Mouse (Mus musculus): ENCODE measurements around the gene Catip. TPM values are rescaled to one million over a fixed set of nuclear protein-coding genes. Genes with fewer than 3 reads are reported as not detected.

Catip gene
- polyA plus RNA-seq, 1 experiment from 2014 or later, result 2.5 TPM

GRCm38 (mm10) chr1:74385064-74385463, 23.2 kb downstream of the Catip start:
- Histone ChIP-seq H3K9me3 (replicated peaks; ENCODE audit: control insufficient read depth, low read length, poor library complexity, severe bottlenecking) (no peaks in the 10 kb centered on the region), H3K4me1 (ENCODE audit: control insufficient read depth, insufficient read depth, low read length) (peaks cover 3% of the 10 kb centered on the region; the same call in 1 of the 2 replicates), H3K27ac (ENCODE audit: low read length) (no peak overlapping the region), H3K36me3 (ENCODE audit: control insufficient read depth, insufficient read depth, low read length) (no peaks in the 10 kb centered on the region), H3K4me3 (ENCODE audit: low read depth, low read length) (no peak overlapping the region), H3K4me2 (ENCODE audit: low read length) (no peak overlapping the region), H3K27me3 (ENCODE audit: control insufficient read depth, insufficient read depth, low read depth, low read length) (peaks cover 3% of the 10 kb centered on the region), H3K9ac (ENCODE audit: low read depth, low read length) (no peak overlapping the region)
- 97% methylated on average over 10 of the region's 10 CpGs for WGBS
- ATAC-seq, result no peak

DNA sequence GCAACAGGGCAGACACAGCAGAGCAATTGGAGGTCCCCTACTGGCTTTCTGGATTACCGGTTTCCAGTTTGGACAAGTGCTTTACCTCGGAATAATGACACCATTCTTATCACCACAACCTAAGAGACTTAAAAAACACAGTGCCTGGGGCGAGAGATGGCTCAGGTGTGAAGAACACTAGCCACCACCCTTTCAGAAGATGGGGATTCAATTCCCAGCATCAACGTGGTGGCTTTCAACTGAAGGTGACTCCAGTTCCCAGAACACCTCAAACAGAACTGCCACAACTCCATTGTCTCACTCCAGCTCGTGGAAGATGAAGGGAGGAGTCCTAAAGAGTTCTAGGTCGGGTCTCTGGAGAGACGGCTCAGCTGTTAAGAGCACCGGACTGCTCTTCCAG, 23.6 kb downstream of the Catip start:
- no peak for ATAC-seq
- H3K36me3 ChIP-seq (ENCODE audit: control insufficient read depth, insufficient read depth, low read length), result no peaks in the 10 kb centered on the region
- H3K9me3 ChIP-seq (replicated peaks; ENCODE audit: control insufficient read depth, low read length, poor library complexity, severe bottlenecking), result no peaks in the 10 kb centered on the region
- no peak overlapping the region for H3K4me3 ChIP-seq (ENCODE audit: low read depth, low read length)
- no peak overlapping the region for H3K27ac ChIP-seq (ENCODE audit: low read length)
- H3K4me2 ChIP-seq (ENCODE audit: low read length), result no peak overlapping the region
- 89% methylated on average over 8 of the region's 8 CpGs for WGBS
- peaks cover 3% of the 10 kb centered on the region; the same call in 1 of the 2 replicates for H3K4me1 ChIP-seq (ENCODE audit: control insufficient read depth, insufficient read depth, low read length)
- peaks cover 8% of the 10 kb centered on the region for H3K27me3 ChIP-seq (ENCODE audit: control insufficient read depth, insufficient read depth, low read depth, low read length)
- H3K9ac ChIP-seq (ENCODE audit: low read depth, low read length), result no peak overlapping the region

DNA sequence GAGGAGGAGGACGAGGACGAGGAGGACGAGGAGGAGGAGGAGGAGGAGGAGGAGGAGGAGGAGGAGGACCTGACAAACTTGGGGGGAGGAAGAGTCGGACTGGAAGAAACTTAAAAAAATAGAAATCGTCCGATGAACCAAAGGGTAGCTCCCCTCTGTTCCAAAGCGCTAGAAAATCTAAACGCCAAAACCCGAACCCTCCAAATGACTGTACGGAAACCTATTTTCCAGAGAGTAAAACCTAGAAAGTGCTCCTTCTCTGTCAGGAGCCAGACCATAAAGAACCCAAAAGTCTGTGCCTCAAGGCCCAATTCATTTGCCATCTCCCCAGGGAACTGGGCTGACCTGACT, 24.4 kb downstream of the Catip start:
- H3K4me2 ChIP-seq (ENCODE audit: low read length), result peak overlapping the region; percentile 64
- H3K9ac ChIP-seq (ENCODE audit: low read depth, low read length), result peak overlapping the region; percentile 71
- ATAC-seq, result no peak
- peaks cover 10% of the 10 kb centered on the region for H3K27me3 ChIP-seq (ENCODE audit: control insufficient read depth, insufficient read depth, low read depth, low read length)
- H3K4me3 ChIP-seq (ENCODE audit: low read depth, low read length), result peak overlapping the region; percentile 67
- no peaks in the 10 kb centered on the region for H3K36me3 ChIP-seq (ENCODE audit: control insufficient read depth, insufficient read depth, low read length)
- H3K4me1 ChIP-seq (ENCODE audit: control insufficient read depth, insufficient read depth, low read length), result peaks cover 5% of the 10 kb centered on the region
- WGBS, result 56% methylated on average over 7 of the region's 10 CpGs
- H3K27ac ChIP-seq (ENCODE audit: low read length), result peak overlapping the region; percentile 88
- H3K9me3 ChIP-seq (replicated peaks; ENCODE audit: control insufficient read depth, low read length, poor library complexity, severe bottlenecking), result no peaks in the 10 kb centered on the region

DNA sequence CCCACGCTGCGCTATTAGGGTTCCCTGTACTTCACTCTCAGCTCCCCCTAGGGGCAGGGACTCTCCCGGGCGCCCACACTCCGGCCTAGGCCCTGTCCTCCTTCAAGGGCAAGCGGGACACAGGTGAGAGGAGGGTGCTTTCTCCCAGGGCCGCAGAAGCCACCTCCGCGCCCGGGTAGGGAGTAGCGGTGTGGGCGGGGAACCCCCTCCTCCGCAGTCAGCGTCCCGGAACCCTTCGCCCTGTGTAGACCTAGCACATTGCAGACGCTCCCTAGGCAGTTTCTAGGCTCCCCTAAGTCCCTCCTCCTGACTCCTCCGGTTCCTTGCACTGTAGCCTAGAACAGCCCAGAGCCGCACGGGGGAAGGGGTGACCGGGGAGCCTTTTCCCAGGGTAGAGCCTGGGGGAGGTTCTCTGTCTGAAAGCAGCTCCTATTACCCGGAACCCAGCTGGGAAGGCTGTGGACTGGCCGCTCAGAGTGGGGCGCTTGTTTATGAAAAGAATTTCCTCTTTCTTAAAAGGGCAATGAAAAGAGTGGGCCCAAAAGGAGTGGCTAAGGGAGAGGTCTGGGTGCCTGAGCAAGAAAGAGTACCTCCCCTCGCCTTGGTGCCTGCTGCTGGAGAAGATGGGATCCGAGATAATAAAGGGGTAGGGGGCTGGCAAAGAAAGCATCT, 24.9 kb downstream of the Catip start:
- no peaks in the 10 kb centered on the region for H3K36me3 ChIP-seq (ENCODE audit: control insufficient read depth, insufficient read depth, low read length)
- H3K27ac ChIP-seq (ENCODE audit: low read length), result peak overlapping the region; percentile 88
- 0% methylated on average over 26 of the region's 26 CpGs for WGBS
- peak overlapping the region; percentile 67 for H3K4me3 ChIP-seq (ENCODE audit: low read depth, low read length)
- no peaks in the 10 kb centered on the region for H3K9me3 ChIP-seq (replicated peaks; ENCODE audit: control insufficient read depth, low read length, poor library complexity, severe bottlenecking)
- peaks cover 10% of the 10 kb centered on the region for H3K27me3 ChIP-seq (ENCODE audit: control insufficient read depth, insufficient read depth, low read depth, low read length)
- H3K4me2 ChIP-seq (ENCODE audit: low read length), result peak overlapping the region; percentile 64
- ATAC-seq, result peak; percentile 91
- H3K4me1 ChIP-seq (ENCODE audit: control insufficient read depth, insufficient read depth, low read length), result peaks cover 5% of the 10 kb centered on the region
- peak overlapping the region; percentile 71 for H3K9ac ChIP-seq (ENCODE audit: low read depth, low read length)

DNA sequence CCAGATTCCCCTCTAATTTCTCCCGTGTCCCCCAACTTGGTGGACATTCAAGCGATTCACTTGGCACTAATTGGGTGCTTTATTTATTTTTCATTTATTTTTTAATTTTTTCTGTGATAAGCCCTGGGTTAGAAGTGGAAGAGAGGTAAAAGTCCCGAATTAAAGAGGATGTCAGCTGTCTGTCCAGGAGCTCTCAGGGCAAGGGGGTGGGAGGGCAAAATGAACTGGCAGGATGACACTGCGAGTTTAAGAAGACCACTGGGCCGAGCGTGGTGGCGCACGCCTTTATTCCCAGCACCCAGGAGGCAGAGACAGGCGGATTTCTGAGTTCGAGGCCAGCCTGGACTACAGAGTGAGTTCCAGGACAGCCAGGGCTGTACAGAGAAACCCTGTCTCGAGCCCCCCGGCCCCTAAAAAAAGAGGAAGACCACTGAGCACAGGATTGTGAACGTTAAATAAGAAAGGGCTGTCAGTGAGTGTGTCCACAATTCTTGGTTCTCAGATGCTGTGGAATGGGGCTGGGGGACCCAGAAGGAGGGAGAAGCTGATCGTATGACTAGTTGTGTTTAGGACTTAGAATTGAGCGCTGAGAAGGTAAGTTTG, 25.6 kb downstream of the Catip start:
- peak overlapping the region; percentile 64 for H3K4me2 ChIP-seq (ENCODE audit: low read length)
- no peaks in the 10 kb centered on the region for H3K36me3 ChIP-seq (ENCODE audit: control insufficient read depth, insufficient read depth, low read length)
- peak overlapping the region; percentile 67 for H3K4me3 ChIP-seq (ENCODE audit: low read depth, low read length)
- peaks cover 10% of the 10 kb centered on the region for H3K27me3 ChIP-seq (ENCODE audit: control insufficient read depth, insufficient read depth, low read depth, low read length)
- H3K4me1 ChIP-seq (ENCODE audit: control insufficient read depth, insufficient read depth, low read length), result peaks cover 10% of the 10 kb centered on the region
- H3K9me3 ChIP-seq (replicated peaks; ENCODE audit: control insufficient read depth, low read length, poor library complexity, severe bottlenecking), result no peaks in the 10 kb centered on the region
- H3K9ac ChIP-seq (ENCODE audit: low read depth, low read length), result peak overlapping the region; percentile 71
- ATAC-seq, result no peak
- WGBS, result 50% methylated on average over 15 of the region's 15 CpGs
- H3K27ac ChIP-seq (ENCODE audit: low read length), result no peak overlapping the region

DNA sequence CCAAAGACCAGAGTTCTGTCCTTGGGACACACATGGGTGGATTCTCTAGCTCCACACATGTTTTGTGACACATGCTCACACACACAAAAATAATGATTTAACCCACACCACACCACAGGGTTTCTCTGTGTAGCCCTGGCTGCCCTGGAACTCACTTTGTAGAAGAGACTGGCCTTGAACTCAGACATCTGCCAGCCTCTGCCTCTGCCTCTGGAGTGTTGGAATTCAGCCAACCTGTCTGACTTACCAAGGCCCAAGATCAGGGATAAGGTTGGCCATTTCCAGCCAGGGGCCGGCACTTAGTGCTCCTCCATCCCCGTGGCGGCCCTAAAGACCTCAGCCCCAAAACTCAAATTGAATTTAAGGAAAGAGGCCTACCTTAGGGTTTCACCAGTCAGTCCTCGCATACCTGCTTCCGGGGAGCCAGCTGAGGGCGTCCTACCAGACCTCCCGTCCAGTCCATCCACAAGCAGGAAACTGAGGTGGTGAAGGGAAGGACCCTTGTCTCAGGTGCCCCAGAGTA, 26.6 kb downstream of the Catip start:
- Histone ChIP-seq H3K9me3 (replicated peaks; ENCODE audit: control insufficient read depth, low read length, poor library complexity, severe bottlenecking) (no peaks in the 10 kb centered on the region), H3K4me2 (ENCODE audit: low read length) (no peak overlapping the region), H3K36me3 (ENCODE audit: control insufficient read depth, insufficient read depth, low read length) (no peaks in the 10 kb centered on the region), H3K27me3 (ENCODE audit: control insufficient read depth, insufficient read depth, low read depth, low read length) (peaks cover 10% of the 10 kb centered on the region), H3K9ac (ENCODE audit: low read depth, low read length) (no peak overlapping the region), H3K4me1 (ENCODE audit: control insufficient read depth, insufficient read depth, low read length) (peaks cover 13% of the 10 kb centered on the region), H3K27ac (ENCODE audit: low read length) (no peak overlapping the region), H3K4me3 (ENCODE audit: low read depth, low read length) (no peak overlapping the region)
- 85% methylated on average over 7 of the region's 7 CpGs for WGBS
- ATAC-seq, result no peak

DNA sequence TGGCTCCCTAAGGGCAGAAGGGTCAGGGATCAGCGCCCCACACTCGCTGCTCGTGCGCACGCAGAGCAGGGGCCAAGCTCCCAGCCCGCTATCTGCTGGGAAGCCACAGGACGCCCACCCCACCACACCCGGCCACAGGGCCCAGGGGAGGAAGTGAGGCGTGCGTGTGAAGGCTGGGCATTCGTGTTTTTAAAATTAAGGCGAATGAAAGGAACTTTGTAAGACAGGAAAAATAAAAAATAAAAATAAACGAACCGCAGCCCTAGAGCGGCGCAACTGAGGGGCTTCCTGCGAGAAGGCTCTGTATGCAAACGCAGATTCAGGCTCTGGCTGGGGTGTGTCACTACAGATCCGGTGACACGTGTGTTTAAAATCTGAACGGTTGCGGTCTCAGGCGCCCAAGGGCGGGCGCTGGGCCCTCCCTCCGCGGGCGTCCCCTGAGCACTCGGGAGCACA, 28.0 kb downstream of the Catip start:
- H3K4me2 ChIP-seq (ENCODE audit: low read length), result peak overlapping the region; percentile 40
- peak overlapping the region; percentile 11 for H3K4me3 ChIP-seq (ENCODE audit: low read depth, low read length)

DNA sequence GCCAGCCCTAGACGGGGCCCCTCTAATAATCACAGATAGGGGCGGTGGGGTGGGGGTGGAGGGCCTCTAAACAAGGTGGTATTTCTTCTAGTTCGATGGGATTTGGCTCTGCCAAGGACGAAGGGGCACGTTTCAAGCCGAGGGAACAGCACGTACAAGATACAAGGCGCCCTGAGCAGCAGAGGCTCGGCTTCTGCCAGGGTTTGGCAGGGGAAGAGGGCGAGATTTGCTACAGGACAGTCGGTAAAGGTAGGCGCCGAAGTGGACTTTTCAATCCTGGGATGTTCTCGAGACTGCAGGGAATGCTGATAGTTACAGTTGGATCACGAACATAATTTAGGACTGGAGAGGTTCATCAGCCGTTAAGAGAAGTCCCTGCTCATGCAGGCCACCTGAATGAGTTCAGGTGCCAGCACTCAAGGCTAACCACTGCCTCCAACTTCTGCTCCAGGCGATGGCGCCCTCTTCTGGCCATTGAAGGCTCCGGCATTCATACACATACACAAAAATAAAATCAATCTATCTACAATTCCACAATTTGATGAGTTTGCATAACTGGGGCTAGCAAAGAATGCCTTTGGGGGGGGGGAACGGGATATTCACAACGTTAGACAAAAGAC, 28.5 kb downstream of the Catip start:
- 8% methylated on average over 21 of the region's 21 CpGs for WGBS

More for the DNA sequence above, 28.0 kb downstream of the Catip start:
- H3K9ac ChIP-seq (ENCODE audit: low read depth, low read length), result no peak overlapping the region
- H3K4me1 ChIP-seq (ENCODE audit: control insufficient read depth, insufficient read depth, low read length), result peaks cover 13% of the 10 kb centered on the region
- peaks cover 10% of the 10 kb centered on the region for H3K27me3 ChIP-seq (ENCODE audit: control insufficient read depth, insufficient read depth, low read depth, low read length)
- no peak for ATAC-seq
- no peaks in the 10 kb centered on the region for H3K9me3 ChIP-seq (replicated peaks; ENCODE audit: control insufficient read depth, low read length, poor library complexity, severe bottlenecking)
- no peak overlapping the region for H3K27ac ChIP-seq (ENCODE audit: low read length)
- WGBS, result 5% methylated on average over 29 of the region's 29 CpGs
- H3K36me3 ChIP-seq (ENCODE audit: control insufficient read depth, insufficient read depth, low read length), result no peaks in the 10 kb centered on the region

More for the DNA sequence above, 28.5 kb downstream of the Catip start:
- no peaks in the 10 kb centered on the region for H3K9me3 ChIP-seq (replicated peaks; ENCODE audit: control insufficient read depth, low read length, poor library complexity, severe bottlenecking)
- peak overlapping the region; percentile 11 for H3K4me3 ChIP-seq (ENCODE audit: low read depth, low read length)
- H3K27me3 ChIP-seq (ENCODE audit: control insufficient read depth, insufficient read depth, low read depth, low read length), result peaks cover 10% of the 10 kb centered on the region
- H3K36me3 ChIP-seq (ENCODE audit: control insufficient read depth, insufficient read depth, low read length), result no peaks in the 10 kb centered on the region
- ATAC-seq, result no peak
- no peak overlapping the region for H3K9ac ChIP-seq (ENCODE audit: low read depth, low read length)
- no peak overlapping the region for H3K27ac ChIP-seq (ENCODE audit: low read length)
- peak overlapping the region; percentile 40 for H3K4me2 ChIP-seq (ENCODE audit: low read length)
- H3K4me1 ChIP-seq (ENCODE audit: control insufficient read depth, insufficient read depth, low read length), result peaks cover 13% of the 10 kb centered on the region

Data from midbrain, embryonic 16.5 days (tissue).